Mouse (Mus musculus): ENCODE results near the gene Hist1h2bm. TPM values are rescaled to one million over a fixed set of nuclear protein-coding genes. Genes with fewer than 3 reads are reported as not detected.
"Not testable (repeated sequence)": the region's sequence is repeated elsewhere in the genome, so short reads cannot be mapped to it uniquely, and the experiment has no call there.

Gene Hist1h2bm
- polyA plus RNA-seq, 1 experiment from 2014 or later, result 4.3 TPM

DNA sequence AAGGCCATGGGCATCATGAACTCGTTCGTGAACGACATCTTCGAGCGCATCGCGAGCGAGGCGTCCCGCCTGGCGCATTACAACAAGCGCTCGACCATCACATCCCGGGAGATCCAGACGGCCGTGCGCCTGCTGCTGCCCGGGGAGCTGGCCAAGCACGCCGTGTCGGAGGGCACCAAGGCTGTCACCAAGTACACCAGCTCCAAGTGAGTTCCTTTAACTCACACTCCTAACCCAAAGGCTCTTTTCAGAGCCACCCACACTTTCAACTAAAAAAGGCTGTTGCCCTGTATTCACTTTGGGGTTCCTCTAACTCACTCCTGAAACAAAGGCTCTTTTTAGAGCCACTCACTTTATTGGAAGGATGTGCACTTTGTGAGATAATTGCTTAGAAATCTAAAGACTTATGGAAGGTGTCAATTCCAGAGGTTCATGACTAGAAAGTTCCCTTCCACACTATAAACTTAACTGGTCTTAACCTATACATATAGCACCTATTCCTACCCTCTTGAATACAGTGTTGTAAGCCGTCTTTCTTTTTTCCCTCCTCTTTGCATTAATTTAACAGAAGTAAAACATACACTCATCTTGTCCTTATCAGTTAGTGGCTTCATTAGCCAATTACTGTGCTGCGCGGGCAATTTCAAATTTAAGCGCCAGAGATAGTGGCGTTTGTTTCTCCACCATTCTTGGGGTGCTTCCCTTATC is 32.6 kb downstream of the Hist1h2bm start:
- ATAC-seq (ENCODE audit: low FRiP score), result peak; percentile 13
- H3K27me3 ChIP-seq (ENCODE audit: control insufficient read depth, insufficient read depth, low read length); H3K9me3 ChIP-seq (ENCODE audit: control insufficient read depth, low read length); H3K4me1 ChIP-seq (replicated peaks; ENCODE audit: control insufficient read depth, insufficient read depth, low read length); H3K36me3 ChIP-seq (ENCODE audit: control insufficient read depth, insufficient read depth, low read length): not testable (repeated sequence)
- under 1% methylated on average over 10 of the region's 26 CpGs for WGBS
- peak; percentile 67 for DNase-seq (ENCODE audit: low spot score)
- Histone ChIP-seq H3K9ac (ENCODE audit: low read depth, low read length) (peak overlapping the region; percentile 28; the same call in 1 of the 2 replicates), H3K27ac (ENCODE audit: low read depth, low read length) (peak overlapping the region; percentile 82), H3K4me3 (ENCODE audit: low read depth, low read length) (peak overlapping the region; percentile 39), H3K4me2 (replicated peaks; ENCODE audit: low read depth, low read length) (peak overlapping the region; percentile 41)

DNA sequence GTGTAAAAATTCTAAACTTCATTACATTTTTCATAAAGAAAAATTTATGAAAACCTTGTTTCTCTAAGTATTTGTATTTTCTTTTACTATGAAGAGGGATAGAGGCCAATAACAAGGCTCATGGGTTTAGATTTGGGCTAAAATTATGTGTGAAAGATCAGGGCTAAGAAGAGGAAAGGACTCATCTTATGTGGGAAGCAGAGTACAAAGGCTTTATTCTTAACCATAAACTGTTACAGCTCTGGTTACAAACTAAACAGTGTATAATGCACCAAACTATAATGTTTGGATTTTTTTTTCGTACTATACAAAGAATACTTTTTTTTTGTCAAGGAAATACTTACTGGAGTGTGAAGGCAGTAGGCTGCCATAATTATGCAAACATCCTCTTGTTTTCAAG is 33.9 kb downstream of the Hist1h2bm start:
- H3K4me2 ChIP-seq (replicated peaks; ENCODE audit: low read depth, low read length), result no peak overlapping the region
- no peak overlapping the region for H3K27ac ChIP-seq (ENCODE audit: low read depth, low read length)
- no peak for DNase-seq (ENCODE audit: low spot score)
- H3K27me3 ChIP-seq (ENCODE audit: control insufficient read depth, insufficient read depth, low read length), result no peaks in the 10 kb centered on the region
- no peaks in the 10 kb centered on the region for H3K4me1 ChIP-seq (replicated peaks; ENCODE audit: control insufficient read depth, insufficient read depth, low read length)
- WGBS, result 74% methylated on average over 1 of the region's 1 CpGs
- H3K9ac ChIP-seq (ENCODE audit: low read depth, low read length), result no peak overlapping the region
- ATAC-seq (ENCODE audit: low FRiP score), result no peak
- no peaks in the 10 kb centered on the region for H3K36me3 ChIP-seq (ENCODE audit: control insufficient read depth, insufficient read depth, low read length)
- no peaks in the 10 kb centered on the region for H3K9me3 ChIP-seq (ENCODE audit: control insufficient read depth, low read length)
- H3K4me3 ChIP-seq (ENCODE audit: low read depth, low read length), result no peak overlapping the region

Other genes with a start within 250 kb of the Hist1h2bm start
- 5.2 and 5.9 TPM in 2 replicates for gene Zkscan4, start 243.1 kb upstream of the Hist1h2bm start, polyA plus RNA-seq (2014; fragmentation: Nextera tagmentation; extraction: Ambion mirVana)
- not detected in 2 replicates for gene Gm10065, start 242.6 kb upstream of the Hist1h2bm start, polyA plus RNA-seq (2014; fragmentation: Nextera tagmentation; extraction: Ambion mirVana)
- gene AK157302, start 226.8 kb upstream of the Hist1h2bm start, polyA plus RNA-seq (2014; fragmentation: Nextera tagmentation; extraction: Ambion mirVana), result 0.23 and 0.35 TPM in 2 replicates
- gene Gm11273, start 220.6 kb upstream of the Hist1h2bm start, polyA plus RNA-seq (2014; fragmentation: Nextera tagmentation; extraction: Ambion mirVana), result 3.7 and 5.1 TPM in 2 replicates
- 9.8 and 11.0 TPM in 2 replicates for gene Zkscan8, start 190.9 kb upstream of the Hist1h2bm start, polyA plus RNA-seq (2014; fragmentation: Nextera tagmentation; extraction: Ambion mirVana)
- gene Olfr1366, start 179.2 kb upstream of the Hist1h2bm start, polyA plus RNA-seq (2014; fragmentation: Nextera tagmentation; extraction: Ambion mirVana), result 0.05 and 0.25 TPM in 2 replicates
- gene Olfr1535, start 162.2 kb upstream of the Hist1h2bm start, polyA plus RNA-seq (2014; fragmentation: Nextera tagmentation; extraction: Ambion mirVana), result 0.17 TPM in 1 of 2 replicates, not detected in the other
- not detected in 2 replicates for gene Olfr1364, start 140.3 kb upstream of the Hist1h2bm start, polyA plus RNA-seq (2014; fragmentation: Nextera tagmentation; extraction: Ambion mirVana)
- gene Olfr1362, start 108.0 kb upstream of the Hist1h2bm start, polyA plus RNA-seq (2014; fragmentation: Nextera tagmentation; extraction: Ambion mirVana), result not detected in 2 replicates
- not detected in 2 replicates for gene Olfr11, start 79.5 kb upstream of the Hist1h2bm start, polyA plus RNA-seq (2014; fragmentation: Nextera tagmentation; extraction: Ambion mirVana)
- not detected in 2 replicates for gene Olfr1361, start 58.7 kb upstream of the Hist1h2bm start, polyA plus RNA-seq (2014; fragmentation: Nextera tagmentation; extraction: Ambion mirVana)
- gene Olfr1360, start 44.6 kb upstream of the Hist1h2bm start, polyA plus RNA-seq (2014; fragmentation: Nextera tagmentation; extraction: Ambion mirVana), result not detected in 2 replicates
- gene Olfr1359, start 23.9 kb upstream of the Hist1h2bm start, polyA plus RNA-seq (2014; fragmentation: Nextera tagmentation; extraction: Ambion mirVana), result not detected in 2 replicates
- gene Hist1h2bl, start 5.9 kb upstream of the Hist1h2bm start, polyA plus RNA-seq (2014; fragmentation: Nextera tagmentation; extraction: Ambion mirVana), result 2.1 and 3.0 TPM in 2 replicates
- gene Hist1h2ai, start 5.6 kb upstream of the Hist1h2bm start, polyA plus RNA-seq (2014; fragmentation: Nextera tagmentation; extraction: Ambion mirVana), result 17.3 and 25.6 TPM in 2 replicates
- gene Hist1h3h, start 4.4 kb upstream of the Hist1h2bm start, polyA plus RNA-seq (2014; fragmentation: Nextera tagmentation; extraction: Ambion mirVana), result 12.7 and 20.0 TPM in 2 replicates
- 0.94 and 1.4 TPM in 2 replicates for gene Hist1h4j, start 13.0 kb downstream of the Hist1h2bm start, polyA plus RNA-seq (2014; fragmentation: Nextera tagmentation; extraction: Ambion mirVana)
- gene Hist1h4k, start 28.5 kb downstream of the Hist1h2bm start, polyA plus RNA-seq (2014; fragmentation: Nextera tagmentation; extraction: Ambion mirVana), result 2.4 and 8.0 TPM in 2 replicates
- 4.9 and 6.5 TPM in 2 replicates for gene Hist1h2ak, start 31.8 kb downstream of the Hist1h2bm start, polyA plus RNA-seq (2014; fragmentation: Nextera tagmentation; extraction: Ambion mirVana)
- 0.67 and 2.2 TPM in 2 replicates for gene Hist1h2bn, start 32.1 kb downstream of the Hist1h2bm start, polyA plus RNA-seq (2014; fragmentation: Nextera tagmentation; extraction: Ambion mirVana)
- gene Hist1h1b, start 58.6 kb downstream of the Hist1h2bm start, polyA plus RNA-seq (2014; fragmentation: Nextera tagmentation; extraction: Ambion mirVana), result 19.1 TPM in 2 replicates
- gene Hist1h3i, start 61.3 kb downstream of the Hist1h2bm start, polyA plus RNA-seq (2014; fragmentation: Nextera tagmentation; extraction: Ambion mirVana), result 232 and 252 TPM in 2 replicates
- 1.4 and 8.5 TPM in 2 replicates for gene Hist1h2an, start 65.2 kb downstream of the Hist1h2bm start, polyA plus RNA-seq (2014; fragmentation: Nextera tagmentation; extraction: Ambion mirVana)
- 2.2 and 2.9 TPM in 2 replicates for gene Hist1h2bp, start 65.4 kb downstream of the Hist1h2bm start, polyA plus RNA-seq (2014; fragmentation: Nextera tagmentation; extraction: Ambion mirVana)
- gene Hist1h2bq, start 88.2 kb downstream of the Hist1h2bm start, polyA plus RNA-seq (2014; fragmentation: Nextera tagmentation; extraction: Ambion mirVana), result 17.8 and 18.7 TPM in 2 replicates
- 2.1 TPM in 1 of 2 replicates, not detected in the other for gene Hist1h2ao, start 88.4 kb downstream of the Hist1h2bm start, polyA plus RNA-seq (2014; fragmentation: Nextera tagmentation; extraction: Ambion mirVana)
- not detected in 2 replicates for gene Hist1h4m, start 89.7 kb downstream of the Hist1h2bm start, polyA plus RNA-seq (2014; fragmentation: Nextera tagmentation; extraction: Ambion mirVana)
- 13.4 and 14.6 TPM in 2 replicates for gene Hist1h4n, start 110.2 kb downstream of the Hist1h2bm start, polyA plus RNA-seq (2014; fragmentation: Nextera tagmentation; extraction: Ambion mirVana)
- 4,676 and 4,856 TPM in 2 replicates for gene Hist1h2ap, start 111.5 kb downstream of the Hist1h2bm start, polyA plus RNA-seq (2014; fragmentation: Nextera tagmentation; extraction: Ambion mirVana)
- 18.1 and 18.6 TPM in 2 replicates for gene Hist1h2br, start 111.7 kb downstream of the Hist1h2bm start, polyA plus RNA-seq (2014; fragmentation: Nextera tagmentation; extraction: Ambion mirVana)
- gene Zfp184, start 223.1 kb downstream of the Hist1h2bm start, polyA plus RNA-seq (2014; fragmentation: Nextera tagmentation; extraction: Ambion mirVana), result 25.7 and 27.8 TPM in 2 replicates